Mouse (Mus musculus) brain, embryonic 18.5 days (tissue): ENCODE results near the gene Abtb2.

Source experiments
- DNase-seq: peaks from one replicate; pipeline ENCODE4 v3.0.0-alpha.2; 2012; ENCODE audit warnings: low read depth, low spot score

The Abtb2 gene

DNA sequence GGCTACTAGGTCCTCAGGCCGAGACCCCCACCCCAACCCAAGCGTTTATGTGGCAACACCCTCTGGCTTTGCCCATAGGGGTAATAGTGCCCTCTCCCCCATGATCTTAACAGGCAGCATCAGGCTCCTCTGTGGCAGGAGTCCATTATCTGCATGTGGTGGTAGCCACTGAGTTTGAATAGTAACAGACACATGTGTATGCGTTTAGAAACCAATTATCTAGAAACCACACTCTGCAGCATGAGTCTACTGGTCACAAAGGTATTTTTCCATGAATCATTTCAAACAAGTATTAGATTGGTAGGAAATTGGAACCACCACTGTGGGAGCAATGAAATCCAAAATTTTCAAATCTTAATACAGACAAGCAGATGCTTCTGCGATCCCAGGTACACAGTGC, 119.5 kb downstream of the Abtb2 start:
- no peak for DNase-seq

DNA sequence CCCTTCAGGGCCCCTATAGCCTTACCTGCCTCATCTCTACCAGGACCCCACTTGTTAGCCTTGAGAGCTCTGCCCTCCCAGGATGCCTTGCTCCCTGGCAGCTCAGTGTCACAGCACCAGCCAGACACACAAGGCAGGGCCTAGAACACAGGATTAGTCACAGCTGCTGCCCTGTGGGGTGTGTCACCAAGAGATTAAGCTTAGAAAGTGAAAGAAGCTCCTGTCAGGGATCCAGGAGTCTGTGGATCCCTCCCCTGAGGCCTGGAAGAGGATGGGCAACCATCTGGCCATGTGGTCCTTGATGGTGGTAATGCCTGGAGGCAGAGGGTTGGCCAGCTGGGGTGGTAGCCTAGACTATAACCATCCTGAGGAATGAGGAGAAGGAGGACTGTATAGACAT, 121.0 kb downstream of the Abtb2 start:
- no peak for DNase-seq

DNA sequence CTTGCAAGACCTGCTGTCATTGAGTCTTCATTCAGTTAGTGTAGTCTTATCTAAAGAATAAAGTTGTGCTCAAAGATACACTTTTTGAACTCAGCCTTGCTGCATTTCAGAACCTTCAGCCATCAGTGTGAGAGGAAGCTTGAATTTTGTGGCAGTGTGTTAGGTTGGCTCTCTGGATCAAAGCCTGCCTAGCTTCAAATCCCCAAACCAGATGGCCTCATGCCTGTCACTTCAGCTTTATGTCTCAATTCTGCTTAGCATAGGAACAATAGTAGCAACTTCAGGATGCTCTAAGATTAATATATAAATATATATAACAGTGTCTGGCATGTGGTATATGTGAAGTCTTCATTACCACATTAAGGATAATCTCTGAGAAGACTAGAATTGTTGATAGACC, 121.8 kb downstream of the Abtb2 start:
- DNase-seq: no peak

DNA sequence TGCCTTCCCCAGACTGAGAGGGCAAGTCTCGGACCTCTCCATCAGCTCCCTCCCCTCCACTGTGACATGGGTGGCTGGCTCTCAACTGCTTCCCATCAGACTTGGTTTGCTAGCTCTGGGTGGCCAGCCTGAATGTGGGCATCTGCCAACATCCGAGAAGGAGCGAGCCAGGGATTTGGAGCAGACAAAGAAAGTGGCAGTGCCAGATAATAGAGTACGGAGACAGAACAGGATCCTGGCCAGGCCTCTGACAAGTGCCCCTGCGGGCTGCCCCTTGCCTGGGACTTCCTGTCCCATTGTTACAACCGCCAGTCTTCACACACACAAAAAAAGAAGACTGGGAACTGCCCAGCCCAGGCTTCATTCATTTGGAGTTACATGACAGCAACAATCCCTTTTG, 124.3 kb downstream of the Abtb2 start:
- DNase-seq: peak; percentile 54

DNA sequence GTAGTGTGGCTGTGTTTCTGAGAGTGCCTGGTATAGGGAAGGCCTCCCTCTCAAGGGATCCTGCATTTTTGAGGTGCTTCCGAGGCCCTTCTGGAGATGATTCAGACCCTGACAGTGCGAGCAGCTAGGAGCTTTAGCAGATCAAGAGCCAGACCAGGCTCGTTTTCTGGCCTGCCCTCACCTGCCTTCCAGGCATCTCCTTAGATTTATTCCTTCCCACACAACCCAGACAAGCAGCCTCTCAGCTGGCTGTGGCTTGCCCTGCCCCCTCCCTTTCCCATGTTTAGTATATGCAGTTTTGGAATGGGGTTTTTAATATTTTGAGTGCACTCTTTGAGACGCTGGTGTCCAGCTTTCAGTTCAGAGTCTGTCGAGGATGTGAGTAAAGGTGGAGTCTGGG, 124.7 kb downstream of the Abtb2 start:
- DNase-seq: no peak

DNA sequence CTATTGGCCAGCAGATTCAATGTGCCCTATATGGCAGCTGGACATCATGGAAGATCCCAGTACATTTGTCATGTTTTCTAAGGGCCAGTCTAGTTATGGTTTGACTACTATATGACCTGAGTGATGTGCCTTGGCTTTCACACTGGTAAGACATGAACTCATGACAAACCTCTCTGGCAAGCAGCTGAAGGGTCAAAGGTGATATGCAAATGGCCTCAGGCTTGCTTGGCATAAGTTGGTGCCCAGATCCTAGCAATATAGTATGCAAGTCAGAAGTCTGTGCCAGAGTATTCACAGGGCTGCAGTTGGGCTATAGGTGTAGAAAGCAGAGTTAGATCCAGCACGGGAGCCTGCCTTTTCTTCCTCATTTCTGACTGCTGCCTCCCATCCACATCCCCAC, 125.2 kb downstream of the Abtb2 start:
- no peak for DNase-seq

DNA sequence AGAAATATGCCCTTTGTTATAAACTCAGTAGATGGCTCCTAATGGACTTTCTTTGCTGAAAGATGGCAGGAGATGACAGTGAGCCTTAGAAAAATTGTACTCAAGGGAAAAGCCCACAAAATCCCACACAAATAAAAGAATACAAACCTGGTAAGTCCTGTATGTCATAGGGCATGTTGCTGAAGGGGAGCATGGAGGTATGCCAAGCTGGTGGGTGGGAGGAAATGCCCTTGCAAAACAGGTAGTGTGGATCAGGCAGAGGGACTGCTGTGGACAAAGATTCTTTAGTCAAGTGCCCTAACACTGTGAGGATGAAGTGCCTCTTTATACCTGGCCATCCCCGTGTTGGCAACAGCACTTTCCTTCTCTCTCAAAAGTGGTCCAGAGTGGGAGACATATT, 126.7 kb downstream of the Abtb2 start:
- DNase-seq: no peak

DNA sequence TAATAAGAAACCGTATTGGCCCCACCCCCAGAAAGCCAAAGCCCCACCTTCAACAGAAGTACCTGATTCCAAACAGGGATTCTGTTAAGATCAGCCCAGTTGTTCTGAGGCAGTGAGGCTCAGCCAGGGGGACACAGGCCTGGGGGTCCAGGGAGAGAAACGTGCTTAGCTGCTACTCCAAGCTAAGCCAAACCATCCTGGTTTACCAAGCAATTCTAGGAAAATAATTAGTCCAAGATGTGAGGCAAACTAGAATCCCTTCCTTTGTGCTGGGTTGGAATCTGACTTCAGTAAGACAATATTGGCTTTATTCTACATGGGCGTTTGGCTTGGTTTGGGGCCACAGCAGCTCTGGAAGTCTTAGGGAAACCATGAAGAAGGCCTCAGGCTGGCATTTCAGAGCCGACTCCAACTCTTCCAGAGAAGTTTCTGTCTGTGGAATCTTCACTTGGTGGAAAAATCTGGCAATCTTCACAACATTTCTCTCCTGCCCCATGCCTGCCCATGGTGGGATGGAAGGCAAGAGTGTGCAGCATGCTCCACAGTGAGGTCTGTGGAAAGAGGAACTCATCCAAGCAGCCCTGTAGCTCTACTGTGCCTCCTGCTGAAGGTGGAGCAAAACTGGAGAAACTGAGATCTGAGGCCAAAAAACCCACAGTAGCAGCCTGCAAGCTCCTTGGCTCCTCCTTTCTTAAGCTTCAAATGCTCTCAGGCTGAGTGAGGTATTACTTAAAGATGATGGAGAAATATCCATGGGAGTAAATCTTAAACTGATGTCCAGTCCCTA, 128.9 kb downstream of the Abtb2 start:
- DNase-seq: no peak

DNA sequence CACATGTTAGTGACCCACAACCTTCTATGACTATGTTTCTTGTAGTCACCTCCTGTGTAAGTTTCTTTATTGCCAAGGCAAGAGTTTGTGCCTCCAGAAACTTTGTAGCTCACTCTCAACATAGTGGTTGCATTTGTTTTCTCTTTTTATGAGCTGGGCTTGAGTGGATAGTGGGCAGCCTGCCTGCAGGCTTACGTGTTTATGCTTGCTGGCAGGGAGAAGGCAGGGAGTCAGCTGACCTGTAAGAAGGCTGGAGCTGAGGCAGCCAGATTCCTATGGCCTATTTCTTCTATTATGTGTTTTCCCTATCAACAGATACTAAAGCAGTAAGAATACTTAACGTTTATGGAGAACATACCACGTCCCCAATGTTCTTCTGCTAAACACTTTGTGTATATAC, 130.1 kb downstream of the Abtb2 start:
- no peak for DNase-seq

DNA sequence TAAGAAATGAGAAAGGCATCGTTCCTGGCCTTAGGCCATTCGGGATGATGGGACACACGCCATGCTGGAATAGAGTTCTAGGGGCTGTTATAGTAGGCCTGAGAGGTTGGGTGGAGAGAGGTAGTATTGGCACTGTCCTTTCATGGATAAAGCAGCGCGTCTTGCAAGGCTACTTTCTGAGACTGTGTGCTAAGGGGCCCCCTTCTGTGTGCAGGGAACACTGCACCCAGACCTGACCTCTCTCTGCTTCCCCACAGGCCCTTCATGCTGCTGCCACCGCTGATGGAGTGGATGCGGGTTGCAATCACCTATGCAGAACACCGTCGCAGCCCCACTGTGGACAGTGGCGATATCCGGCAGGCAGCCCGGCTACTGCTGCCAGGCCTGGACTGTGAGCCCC, 134.4 kb downstream of the Abtb2 start:
- no peak for DNase-seq

DNA sequence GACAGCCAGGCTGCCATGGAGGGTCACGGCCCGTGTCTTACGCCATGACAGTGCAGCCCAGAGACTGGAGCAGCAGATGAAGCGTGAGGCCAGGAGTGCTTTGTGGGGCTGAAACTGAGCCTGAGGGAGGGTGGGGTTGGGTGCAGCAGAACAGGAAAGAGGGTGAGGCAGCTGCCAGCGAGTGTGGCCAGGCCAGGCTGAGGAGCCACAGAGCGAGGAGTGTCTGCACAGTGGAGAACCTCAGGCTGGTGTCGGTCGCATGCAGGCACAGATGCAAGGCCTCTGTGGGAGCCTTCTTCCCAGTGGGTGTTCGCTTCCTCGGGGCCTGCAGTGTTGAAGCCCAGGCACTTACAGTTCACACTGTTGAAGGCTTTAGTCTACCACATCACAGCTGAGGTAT, 137.2 kb downstream of the Abtb2 start:
- no peak for DNase-seq

DNA sequence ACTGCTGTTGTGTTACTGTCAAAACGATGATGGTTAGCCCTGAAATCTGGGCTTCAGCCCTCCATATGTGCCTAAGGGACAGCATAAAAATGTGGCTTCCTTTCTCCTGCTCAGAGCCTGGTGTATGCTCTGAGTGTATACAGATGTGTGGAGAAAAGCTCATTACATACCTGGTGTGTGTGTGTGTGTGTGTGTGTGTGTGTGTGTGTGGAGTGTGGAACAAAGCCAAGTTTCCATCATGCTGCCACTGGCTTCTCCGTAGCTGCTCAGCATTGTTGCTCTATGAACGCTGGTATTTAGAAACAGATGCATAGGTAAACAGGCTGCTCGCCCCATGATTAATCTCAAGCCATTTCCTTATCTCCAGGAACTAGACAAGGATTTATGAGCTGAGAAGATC, 137.8 kb downstream of the Abtb2 start:
- DNase-seq: no peak

DNA sequence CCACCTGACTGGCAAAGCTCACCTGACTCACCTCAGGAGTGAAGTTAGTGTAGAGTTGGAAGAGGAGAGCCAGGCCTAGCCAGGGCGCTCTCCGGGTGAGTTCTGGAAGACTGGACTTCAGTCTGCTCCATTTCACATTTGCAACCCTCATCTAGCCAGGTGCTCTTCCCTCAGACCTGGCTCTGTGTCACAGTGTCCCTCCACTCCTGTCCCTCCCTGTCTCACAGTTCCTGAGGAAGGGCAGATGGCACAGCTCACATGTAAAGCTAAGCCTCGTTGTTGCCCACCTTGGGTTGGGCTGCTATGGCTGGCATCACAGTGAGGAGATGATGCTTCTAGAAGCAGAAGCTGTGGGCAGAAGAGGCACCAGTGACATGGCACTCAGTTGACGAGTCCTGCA, 139.7 kb downstream of the Abtb2 start:
- DNase-seq: no peak

DNA sequence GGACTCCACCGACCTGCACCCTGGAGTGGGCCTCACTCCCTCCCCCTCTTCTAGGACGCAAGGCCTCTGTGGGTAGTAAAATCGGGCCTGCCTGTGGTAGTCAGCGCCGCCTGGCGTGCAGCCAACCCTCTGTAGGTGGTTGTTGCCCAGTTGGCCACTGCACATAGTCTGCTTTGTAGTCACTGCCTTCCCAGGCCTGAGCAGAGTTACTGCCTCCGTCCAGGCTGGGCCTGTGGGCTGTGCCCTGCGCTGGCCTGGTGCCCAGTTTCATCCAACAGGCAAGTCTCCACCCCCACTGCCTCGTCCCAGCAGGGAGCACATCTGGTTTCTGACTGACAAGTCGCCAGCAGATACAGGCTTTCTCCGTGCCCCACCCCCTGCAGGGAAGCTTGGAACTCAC, 140.1 kb downstream of the Abtb2 start:
- peak; percentile 22 for DNase-seq

DNA sequence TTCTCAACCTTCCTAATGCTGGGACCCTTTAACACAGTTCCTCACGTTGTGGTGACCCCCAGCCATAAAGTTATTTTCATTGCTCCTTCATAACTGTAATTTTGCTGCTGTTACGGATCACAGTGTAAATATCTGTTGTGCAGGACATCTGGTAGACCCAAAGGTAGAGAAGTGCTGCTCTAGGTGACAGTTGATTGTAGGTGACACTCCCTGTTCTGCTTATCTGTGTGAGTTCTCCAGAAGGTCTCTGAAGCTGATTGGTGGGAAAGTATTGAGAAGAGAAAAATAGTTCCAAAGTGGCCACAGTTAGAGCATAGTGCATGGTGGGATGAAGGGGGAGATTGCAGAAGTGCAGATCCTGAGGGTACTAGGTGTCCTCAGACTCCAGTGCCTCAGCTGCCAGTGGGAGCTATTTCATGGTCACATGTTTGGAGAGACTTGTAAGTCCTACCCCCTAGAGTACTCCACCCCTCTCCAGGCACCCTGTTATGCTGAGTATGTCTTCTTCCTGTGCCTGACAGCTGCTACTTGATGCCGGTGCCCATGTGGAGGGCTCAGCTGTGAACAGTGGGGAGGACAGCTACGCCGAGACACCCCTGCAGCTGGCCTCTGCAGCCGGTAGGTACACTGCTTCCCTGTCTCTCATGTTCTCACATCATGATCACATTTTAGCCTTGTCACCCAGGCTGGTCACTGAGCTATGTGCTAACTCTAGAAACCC, 141.1 kb downstream of the Abtb2 start:
- no peak for DNase-seq

DNA sequence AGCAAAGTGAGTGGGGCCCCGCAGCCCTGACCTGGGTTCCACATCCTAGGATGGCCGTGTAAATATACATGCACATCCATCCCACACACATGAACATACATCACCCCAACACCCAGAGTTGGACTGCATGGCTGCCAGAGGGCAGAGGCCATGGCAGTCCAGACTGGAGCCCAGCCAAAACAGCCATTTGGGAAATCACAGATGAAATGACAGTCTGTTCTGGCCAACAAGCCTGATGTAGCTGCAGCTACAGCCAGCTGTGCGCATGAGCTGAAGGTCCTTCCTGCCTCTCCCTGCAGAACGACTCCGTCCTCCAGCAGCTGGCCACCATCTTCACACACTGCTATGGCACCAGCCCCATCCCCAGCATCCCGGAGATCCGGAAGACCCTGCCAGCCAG, 144.7 kb downstream of the Abtb2 start:
- no peak for DNase-seq

DNA sequence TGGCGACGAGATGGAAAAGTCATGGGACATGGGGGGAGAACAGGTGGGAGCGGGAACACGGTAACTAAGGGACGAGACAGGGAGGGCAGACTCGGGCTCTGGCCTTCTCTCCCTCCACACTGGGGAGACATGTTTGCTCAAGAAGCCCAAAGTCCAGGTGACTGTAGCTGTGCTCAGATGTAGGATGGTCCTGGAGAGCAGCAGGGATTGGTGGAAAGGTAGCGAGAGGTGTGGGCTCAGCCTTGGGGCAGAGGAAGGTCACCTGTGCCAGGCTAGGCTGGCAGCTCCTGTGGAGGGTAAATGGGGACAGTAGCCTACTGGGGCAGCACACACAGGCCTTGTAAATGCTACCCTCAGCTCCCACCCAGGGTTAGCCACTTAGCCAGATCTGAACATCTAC, 147.7 kb downstream of the Abtb2 start:
- DNase-seq: no peak

DNA sequence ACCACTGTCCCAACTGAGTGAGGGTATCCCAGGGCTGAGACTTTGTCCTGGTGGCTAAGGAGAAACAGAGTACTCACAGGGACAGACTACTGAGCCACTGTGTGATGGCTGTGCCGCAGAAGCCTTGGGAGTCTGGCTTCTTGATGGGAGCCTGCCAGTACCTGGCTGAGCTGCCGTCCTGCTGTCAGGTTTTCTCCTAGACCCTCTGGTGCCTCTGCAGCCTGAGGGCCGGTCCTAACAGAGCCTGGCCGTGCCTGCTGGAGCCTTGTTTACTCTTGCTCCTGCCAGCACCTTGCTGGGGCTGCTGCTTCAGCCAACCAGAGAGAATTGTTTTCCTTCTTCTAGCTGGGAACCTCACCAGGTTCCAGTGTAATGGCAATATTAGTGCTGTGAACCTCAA, 148.3 kb downstream of the Abtb2 start:
- no peak for DNase-seq

DNA sequence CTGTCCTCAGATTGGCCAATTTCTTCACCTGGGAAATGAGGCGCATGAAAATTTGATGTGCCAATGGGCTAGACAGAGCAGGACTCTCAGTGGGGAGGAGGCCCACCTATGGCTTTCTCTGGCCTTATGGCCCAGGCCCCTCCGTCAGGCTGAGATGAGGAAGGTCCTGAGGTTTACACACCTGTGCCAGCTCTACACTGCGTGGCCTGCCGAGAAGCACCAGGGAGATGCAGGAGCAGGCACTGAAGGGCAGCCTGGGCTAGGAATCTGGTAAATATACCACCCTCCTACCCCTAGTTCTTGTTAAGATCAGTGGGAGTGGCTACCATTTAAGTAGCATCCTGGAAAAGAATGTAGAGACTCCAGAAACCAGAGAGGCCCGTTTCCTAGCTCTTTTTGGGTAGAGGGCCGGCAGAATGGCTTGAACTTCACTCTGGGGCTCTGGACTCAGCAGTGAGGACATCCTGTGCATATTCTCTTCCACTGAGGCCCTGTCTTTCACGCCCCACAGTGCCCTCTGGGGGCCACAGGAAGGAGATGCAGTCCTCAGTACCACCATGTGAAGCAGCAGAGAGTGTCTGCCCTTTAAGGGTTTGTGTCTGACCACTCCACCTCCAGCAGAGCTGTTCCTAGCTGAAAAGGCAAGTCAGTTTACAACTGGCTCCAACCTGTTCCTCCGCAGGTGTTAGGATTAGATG, 152.6 kb downstream of the Abtb2 start:
- peak; percentile 39 for DNase-seq

DNA sequence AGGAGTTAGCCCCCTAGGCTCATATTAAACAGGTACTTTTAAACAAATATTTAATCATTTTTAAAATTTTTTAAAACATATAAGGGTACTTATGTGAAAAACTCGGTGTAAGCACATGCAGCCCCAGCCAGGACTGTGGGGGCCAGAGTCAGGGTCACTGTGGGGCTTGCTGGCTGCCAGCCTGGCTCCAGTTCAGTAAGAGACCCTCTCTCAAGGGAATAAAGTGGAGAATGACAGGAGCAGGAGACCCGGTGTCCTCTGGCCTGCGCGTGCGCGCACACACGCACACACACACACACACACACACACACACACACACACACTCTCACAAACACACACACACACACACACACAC, 153.2 kb downstream of the Abtb2 start:
- DNase-seq: no peak

DNA sequence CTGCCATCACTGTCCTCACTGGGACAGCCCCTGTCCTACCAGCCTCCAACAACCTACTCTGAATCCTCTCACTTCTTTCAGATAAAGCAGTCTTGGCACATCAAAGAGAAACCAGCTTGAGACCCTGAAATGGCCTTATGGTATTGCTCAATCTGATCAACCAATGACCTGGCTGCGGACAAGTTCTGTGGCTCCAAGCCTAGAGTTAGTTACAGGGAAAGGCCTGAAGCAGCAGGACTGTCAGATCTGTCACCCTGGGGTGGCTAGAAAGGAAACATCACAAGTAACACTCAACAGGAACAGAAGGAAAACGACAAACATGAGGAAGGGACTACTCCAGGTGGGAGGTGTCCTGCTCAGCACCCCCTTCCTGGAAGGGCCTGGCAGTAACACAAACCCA, 158.4 kb downstream of the Abtb2 start:
- no peak for DNase-seq

DNA sequence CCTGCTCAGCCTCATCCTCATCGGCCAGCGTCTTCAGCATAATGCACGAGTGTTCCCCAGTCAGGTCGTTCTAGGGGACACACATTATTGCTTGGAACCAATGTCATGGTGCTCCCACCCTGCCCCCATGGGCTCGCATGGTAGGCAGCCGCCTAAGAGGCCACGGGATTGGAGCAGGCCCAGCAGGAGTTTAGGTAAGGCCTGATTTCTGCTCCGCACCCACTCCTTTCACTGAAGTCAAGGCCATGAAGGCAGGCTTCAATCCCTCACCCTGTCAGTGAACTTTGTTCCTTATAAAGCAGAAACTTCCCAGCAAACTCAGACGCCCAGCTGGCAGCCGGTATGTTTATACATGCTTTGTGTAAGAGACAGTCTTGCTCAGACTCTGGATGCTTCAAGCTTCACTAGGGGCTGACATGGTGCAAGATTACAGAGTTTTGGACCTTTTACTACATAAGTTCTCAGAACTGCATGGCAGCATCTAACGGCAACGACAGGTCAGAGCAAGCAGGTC, 162.0 kb downstream of the Abtb2 start:
- no peak for DNase-seq

DNA sequence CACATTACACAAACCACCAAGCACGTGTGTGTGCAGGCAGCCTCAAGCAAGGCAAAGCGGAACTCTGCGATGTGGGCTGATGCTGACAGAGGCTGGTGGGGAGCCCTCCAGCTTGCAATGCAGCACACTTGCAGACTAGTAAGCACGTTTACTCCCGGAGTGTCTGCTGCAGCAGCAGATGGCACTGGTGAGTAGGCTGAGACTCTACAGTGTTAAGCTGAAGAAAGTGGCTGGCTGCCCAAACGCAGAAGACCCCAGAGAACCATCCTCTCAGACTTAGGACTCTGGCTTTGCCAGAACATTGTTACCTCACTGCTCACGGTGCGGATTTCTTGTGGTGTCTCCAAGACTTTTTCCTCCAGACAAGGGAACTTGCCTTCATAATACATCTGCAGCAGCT, 164.9 kb downstream of the Abtb2 start:
- no peak for DNase-seq
